Mouse (Mus musculus): ENCODE data around the gene Pidd1.

Gene Pidd1

DNA sequence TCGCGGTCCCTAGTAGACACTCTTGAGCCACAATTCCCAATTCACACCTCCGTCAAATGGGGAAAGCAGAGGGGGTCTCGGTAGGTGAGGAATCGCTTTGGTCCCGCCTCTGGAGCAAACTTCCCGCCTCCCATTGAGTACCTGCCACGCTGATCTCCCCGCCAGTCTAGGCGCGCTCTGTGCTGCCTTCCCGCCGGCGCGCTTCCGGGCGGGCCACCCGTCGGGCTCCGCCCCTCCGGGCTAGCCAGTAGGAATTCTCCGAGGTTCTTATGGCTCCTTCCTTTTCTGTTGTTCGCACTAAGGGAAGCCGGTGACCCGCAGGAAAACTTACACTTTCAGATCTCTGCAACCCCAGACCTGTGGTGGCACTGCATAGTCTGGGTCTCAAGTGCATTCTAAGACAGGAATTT lies at the start of gene Pidd1:
Gene Pidd1, minus strand, starts transcription at position 198 of the 410 bp plus-strand sequence.
- peak; percentile 69 for DNase-seq

DNA sequence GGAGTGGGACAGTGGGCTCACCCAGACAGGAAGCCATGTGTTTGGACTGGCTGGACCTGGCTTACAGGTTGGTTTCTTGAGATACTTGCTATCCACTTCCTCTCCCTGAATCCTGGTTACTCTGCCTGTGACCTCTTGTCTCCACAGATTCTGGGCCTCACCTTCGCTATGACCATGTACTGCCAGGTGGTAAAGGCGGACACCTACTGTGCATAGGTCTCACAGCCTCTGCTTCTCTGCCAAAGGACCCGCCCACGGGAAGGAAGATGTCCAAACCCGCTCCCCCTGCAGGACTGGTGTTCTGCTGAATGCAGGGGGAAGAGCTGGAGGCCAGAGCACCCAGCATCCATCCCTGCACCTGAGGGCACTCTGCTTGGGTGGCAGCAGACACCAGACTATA lies 48.9 kb upstream of the Pidd1 start:
- DNase-seq = no peak

DNA sequence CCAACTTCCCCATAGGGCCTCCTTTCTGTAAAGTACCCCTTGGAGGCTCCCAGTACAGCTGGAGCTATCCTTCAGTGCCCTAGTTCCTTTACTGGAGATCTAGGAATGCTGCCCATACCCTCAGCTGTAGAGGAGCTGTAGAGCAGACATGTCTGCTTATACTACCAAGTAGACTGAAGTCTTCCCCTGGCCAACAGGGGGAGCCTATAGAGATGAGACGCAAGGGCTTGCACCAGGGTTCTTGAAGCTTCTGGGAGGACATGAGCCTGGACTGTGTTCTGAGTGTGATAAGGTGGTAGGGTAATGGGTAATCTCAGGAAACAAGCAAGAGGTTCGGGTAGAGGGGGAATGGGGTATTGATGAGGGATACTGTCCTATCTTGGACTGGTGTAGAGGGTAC lies 47.3 kb upstream of the Pidd1 start:
- DNase-seq = no peak

DNA sequence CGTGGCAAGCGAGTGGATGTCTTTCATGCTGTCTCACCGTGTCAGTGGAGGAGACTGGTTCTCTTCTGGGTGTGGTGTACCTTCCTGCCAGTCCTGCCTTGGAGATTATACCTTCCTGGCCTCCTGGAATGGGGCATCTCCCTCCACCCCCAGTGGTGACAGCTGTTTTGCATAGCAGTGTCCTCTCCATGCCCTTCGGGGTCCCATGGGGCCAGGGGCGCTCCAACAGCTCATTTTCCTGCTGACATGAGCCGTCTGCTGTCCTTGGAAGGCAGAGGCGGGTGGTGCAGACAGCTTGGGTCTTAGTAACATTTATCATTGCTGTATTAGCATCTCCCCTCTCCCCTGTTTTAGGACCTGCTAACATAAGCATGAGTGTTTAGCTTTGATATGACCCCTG lies 43.3 kb upstream of the Pidd1 start:
- DNase-seq = no peak

DNA sequence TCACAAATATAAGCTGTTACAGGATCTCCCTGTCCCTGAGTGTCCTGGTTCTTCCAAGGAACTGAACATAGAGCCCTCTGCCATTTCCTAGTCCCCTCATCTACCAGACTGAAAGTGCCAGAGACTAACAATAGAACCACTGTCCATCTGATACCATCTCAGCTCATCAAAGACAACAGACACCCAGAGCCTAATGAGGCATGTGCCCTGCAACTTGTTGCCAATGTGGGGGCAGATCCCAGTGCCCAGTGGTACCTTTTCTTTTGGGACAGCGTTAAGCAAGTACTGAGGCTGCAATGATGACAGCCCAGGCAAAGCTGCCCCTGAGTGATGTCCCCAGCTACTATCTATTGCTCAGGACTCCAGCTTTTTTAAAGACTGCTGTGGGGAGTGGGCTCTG lies 42.4 kb upstream of the Pidd1 start:
- DNase-seq = no peak

DNA sequence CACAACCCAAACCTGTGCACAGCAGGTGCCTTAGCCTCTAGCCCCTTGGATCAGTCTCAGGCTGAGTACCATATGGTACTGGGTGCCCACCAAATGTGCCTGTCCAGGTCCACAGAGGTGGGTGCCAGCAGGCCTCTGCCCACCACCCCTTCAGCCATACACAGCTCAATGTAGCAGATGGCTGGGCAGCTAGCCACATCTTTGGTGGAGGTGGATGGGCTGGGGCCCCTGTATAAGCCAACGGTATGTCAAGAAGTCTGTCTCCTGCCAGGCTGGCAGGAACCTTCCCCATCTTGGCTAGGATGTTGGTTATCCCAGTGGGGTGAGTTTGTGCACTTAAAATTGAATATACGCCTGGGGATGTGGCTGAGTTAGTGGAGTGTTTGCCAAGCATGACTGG lies 41.8 kb upstream of the Pidd1 start:
- DNase-seq = no peak

DNA sequence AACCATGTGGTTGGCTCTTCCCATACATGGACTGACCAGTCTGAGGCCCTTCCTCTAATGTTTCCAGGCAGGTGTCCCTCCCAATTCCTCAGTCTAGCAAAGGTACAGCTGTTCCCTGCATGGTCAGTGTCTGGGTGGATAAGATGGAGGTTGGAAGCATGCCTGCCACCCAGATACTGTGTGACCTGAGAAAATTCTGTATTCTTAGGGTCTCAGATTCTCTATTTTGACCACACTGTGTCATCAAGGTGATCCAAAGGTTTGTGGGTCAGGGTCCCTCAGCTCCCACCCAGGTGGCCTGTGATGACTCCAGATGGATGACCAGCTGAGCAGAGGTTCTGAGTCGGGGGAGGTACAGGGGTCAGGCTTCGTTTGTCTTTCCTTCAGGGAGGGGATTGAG lies 41.4 kb upstream of the Pidd1 start:
- DNase-seq = no peak

DNA sequence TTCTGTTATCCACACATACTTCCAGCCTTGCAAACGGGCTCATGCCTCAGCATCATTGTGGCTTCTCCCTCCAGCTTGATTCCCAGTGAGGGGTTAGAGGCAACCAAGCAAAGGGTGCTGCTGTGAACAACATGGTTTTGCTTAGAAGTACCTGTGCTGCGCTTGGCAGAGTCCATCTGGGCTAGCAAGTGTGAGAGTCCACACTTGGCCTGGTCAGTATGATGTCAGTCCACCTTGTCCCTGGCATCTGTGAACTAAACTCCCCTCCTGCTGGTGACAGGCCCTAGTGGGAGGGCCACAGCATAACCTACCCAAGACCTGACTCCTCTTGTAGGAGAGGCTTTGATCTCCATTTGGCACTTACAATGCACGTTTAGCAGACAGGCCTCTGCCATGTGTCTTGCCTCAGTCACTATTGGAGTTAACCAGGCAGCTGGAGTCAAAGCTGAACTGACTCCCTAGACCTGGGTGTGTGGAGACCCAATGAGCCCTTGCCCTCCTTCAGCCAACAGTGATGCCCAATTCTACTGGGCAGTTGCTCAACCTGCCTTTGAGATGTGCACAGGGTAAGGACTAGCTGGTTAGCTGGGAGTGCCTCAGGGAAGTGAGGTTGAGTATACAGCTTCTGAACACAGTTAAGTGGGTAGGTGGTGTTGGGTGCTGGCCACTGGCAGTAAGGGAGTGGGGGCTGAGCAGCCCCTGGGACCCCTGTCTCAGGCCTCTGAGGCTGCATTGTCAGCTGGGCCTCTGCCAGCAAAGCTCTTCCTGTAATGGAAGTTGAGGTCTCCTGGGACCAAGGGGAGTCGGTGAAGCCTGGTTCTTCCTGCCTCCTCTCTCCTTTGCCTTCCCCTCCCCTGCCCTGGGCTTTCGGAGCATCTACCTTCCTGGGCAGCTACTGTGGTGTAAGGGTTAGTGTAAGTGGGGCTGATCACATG lies 40.6 kb upstream of the Pidd1 start:
- DNase-seq = no peak

DNA sequence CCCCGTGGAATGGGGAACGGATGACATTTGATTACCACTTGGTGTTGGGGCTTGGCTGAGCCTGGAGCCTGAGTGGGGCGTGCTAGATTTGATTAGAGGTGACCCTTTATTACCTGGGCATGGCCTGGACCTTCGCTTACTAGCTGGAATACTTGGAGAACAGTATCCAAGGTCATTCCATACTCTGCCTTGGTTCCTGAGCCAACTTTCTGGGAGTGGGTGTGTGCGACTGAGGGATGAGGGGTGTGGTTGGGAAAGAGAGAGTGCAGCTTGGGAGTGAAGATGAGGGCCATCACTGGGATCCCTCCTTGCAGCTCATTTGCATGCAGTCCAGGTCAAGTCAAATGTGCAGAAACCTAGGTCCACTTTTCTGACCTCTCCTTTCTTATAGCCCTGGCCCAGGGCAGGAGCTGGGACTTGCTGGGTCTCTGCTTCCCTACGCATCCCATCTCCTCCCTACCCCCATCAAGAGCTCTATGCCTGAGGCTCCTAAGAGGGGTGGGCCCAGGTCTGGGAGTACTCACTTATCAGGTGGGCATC lies 39.4 kb upstream of the Pidd1 start:
- no peak for DNase-seq

DNA sequence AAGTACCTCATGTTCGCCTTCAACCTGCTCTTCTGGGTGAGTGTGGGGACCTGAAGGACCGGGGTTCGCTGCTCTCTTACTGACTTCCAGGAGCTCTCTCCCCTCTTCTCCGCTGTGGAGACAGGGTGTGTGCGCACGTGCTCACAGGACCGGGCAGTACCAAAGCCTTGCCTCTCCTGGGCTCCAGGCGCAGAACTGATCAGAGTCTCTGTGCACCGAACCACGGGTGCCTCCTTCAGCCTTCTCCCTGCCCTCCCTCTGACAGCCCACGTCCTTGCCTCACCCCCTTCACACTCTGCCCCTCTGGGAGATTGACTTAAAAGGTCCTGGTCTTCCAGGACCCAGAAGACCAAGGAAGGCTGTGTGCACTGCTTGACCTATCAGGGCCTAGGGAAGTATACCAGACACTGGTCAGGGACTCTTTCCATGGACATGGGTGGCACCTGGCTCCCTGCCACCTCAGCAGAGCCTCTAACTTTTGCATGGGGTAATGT lies 38.8 kb upstream of the Pidd1 start:
- DNase-seq = no peak

DNA sequence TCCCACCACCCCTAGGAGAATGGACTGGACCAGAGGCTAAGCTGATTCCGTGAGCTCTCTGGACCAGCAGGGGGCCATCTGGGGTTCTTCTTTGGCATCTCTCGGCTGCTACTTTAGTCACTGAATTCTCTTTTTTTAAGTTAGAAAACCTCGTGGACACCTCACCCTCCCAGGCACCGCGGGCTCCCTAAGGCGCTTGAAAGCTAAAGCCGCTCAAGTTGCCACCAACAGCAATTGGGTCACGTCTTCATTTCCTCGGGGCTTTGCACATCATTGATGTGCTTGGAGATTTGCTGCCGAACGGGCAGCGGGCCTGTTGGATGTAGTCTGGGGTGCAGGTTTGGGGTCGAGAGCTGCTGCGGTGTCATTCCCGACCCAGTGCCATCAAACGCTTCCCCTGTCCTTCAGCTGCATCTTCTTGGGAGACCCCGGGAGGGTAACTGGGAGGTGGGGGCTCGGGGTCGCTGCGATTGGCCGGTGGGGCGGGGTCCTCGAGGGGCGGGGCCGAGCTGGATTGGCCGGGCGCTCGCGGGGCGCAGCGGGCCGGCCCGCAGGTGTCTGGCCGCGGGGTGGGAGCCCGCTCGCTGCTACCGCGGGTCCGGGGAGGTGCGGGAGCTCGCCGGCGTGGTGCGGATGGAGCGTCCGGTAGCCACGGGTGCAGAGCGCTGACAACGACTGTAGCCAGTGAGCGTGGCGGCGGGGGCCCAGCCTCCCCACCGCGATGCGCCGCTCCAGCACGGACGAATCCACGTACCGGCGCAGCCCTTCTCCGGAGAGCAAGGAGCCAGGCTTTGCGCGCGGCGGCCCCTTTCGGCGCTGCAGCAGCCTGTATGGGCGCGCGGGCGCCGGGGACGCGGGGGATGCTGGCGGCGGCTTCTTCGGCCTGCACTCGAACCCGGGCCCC lies 37.9 kb upstream of the Pidd1 start:
- peak; percentile 58 for DNase-seq

DNA sequence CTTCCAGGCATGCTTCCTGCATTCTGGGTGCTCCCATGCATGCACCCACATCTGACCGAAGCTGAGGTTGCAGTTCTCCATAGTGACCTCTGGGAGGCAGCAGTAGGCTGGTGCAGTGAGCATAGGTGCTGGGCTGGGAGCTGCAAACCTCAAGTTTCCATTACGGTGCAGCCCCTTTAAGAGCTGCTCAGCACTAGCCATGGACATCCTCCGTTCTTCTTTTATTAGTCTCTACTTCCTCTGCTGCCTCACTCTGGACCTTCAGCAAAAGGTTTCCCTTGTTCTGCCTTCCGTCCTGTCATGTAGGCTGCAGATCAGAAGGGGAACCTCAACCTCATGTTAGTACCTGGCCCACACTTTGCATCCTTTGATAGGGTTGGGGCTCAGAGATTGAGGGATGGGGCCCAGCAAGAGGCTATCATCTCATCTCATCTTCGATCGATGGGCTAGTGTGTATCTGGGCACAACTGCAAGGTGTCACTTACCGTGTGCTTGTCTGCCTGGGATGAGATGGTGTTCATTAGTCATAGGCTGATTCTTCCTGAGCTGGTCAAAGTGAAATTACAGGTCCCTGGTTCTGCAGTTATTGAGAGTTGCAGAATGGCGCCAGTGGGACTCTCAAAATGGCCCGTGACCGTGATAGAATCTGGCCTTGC lies 37.1 kb upstream of the Pidd1 start:
- DNase-seq = peak; percentile 75

DNA sequence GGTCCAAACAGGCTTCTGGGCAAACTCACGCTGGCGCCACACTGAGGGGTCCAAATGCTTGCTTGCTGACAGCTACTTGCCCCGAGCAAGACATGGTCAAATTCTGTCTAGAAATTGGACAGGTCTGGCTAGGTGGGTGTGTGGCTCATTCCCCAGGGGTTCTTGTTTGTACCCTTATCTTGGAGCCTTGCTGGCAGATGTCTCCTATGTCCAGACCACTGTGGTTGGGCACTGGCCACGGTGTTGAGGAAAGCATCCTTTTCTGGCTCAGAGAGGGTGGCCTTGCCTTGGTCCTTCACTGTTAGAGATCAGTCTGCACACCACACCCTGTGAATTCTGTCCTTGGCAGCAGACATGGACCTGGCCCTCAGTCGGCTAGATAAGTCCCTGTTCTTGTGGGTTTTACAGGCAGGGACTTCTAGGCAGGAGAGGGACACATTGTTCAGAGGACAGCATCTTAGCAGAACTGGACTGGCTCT lies 34.5 kb upstream of the Pidd1 start:
- no peak for DNase-seq

DNA sequence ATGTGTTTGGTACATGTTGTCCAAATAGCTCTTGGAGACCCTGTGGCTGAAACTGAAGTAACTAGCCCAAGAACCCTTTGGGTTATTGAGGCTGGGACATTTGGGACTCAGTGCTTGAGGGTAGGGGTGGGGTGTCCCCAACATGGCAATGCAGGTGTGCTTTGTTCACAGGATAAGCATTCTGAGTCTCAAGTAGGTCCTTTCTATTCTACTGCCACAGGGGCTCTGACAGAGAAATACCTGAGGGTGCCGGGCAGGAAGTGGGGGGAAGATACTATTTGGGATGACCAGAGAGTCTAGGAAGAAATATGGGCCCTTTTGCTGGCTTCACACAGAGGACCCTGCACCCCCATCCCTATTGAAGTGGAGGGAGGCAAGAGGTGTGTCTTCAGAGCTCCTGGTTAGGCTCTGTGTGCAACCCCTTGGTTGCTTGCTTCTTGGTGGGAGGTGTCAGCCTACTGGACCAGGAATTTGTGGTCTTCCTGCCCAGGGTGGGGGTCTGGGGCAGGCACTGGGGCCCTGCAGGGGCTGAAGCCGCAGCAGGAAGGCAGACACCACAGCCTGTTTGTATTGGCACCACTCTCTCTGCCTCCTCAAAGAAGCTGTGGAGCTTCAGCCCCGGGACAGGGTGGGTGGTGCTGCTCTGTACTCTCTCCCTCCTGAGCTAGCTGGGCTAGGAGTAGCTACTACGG lies 33.9 kb upstream of the Pidd1 start:
- no peak for DNase-seq

DNA sequence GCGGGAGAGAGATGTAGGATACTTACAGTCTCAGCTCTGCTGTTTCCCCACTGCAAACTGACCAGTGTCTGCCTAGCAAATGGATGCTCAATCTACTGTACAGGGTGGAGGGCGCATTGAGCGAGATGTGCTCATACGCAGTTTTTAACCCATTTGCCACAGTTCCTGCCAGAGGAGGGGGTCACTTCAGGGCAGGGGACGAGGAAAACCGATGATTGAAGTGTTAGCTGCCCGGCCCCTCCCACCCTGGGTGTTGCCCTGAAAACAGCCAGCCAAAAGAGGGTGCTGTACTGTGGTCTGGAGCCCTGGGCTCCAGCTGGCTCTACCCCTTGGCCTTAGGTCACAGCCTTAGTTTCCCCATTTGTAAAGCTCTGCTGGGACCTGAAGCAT lies 33.2 kb upstream of the Pidd1 start:
- DNase-seq = no peak

DNA sequence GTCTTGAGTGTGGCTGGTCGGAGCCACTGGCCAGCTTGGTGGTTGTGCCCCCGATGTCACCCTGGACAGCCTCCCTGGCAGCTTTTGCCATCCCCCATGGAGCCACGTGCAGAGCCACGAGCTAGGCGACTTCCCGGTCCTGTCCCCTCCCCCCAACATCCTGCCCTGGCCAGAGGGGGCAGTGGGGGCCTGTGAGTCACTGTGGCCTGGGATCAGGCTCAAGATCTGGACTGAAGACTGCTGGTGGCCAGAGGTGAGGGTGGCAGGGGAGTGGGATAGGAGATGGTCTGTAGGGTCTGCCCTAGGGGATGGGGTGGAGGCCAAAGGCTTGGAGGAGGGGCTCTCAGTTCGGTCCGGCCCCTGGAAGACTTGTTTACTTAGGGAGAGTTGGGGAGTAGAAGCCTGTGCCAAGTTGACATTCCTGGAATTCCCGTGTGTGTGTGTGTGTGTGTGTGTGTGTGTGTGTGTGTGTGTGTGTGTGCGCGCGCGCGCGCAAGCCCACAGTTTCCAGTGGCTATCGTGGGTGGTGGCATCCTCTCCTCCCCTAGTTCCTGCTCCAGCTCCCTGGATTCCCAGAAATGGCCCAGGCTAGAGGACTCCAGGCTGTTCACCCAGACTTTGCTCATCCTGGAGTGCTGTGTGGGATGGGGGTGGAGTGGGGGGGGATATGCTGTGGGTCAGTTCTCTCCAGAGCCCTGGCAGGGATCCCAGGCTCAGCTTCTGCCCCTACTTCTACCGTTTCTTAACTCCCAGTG lies 32.6 kb upstream of the Pidd1 start:
- DNase-seq = peak; percentile 86

DNA sequence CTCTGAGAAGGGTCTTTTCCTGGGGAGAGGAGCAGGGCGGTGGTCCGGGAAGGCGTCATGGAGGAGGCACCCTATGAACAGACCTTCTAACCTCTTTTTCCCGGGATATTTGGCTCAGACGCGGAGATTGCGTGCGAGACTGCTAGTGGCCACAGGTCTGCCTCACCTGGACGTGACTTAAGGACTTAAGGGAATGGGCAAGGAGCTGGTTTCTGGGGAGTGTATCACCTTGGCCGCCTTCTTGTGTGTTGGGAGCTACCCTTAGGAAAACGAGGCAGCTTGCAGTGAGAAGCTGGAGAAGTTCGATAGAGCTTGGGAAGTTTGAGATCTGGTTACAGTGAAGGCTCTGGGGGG lies 32.0 kb upstream of the Pidd1 start:
- DNase-seq = no peak

DNA sequence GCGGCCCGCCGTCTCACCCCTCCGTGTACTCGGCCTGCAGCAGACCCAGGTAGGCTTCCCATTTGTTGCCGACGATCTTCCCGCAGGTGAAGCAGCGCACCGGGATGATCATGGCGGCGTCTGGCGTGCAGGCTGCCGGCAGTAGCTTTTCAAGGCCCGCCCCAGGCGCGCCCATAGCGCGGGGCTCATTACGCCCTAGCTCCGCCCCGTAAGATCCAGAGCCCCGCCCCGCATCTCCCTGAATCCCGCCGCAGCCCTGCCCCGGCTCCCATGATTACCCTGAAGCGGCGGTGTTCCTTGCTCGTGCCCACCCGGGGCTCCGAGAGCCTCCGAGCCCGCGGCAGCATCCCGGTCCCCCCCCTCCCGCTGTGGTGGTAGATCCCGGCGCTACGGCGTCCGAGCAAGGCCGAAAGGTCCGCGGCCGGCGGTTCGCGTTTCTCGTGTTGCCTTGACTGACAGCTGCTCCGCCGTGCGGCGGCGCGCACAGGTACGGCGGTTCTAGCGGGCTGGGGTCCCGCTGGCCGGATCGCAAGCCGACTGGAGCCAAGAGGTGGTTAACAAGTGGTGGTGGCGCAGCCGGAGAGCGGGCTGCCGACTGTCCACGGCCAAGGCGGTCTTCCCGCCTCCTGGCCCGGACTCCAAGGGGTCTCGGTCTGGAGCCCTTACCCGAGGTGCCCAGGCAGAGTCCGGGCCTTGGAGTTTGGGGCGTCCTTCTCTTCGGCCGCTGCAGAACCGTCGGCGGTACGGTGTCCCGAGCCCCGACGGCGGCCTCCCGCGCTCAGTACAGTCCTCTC lies 31.4 kb upstream of the Pidd1 start, which contains the start of the genes Polr2l and Tspan4:
Gene Polr2l, minus strand, starts transcription at position 122 of the 794 bp plus-strand sequence.
Gene Tspan4, plus strand, starts transcription at position 230 of the 794 bp plus-strand sequence.
- peak; percentile 83 for DNase-seq

DNA sequence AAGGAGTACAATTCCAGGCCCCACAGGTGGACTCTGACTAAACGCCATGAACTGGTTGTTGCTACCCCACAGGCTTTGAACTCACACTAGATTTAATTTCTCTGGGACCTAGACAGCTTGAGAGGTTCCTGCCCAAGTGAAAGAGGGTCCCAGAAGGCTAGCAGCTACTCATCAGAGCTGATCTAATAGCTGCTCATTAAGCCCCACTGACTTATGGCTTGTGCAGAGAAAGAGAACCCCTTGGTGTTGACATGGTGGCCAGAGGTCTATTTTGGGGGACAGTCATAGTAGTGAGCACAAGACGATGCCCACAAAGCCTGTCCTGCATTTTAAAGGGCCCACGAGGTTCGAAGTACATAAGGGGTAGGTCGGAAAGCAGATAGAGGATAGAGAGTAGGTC lies 30.3 kb upstream of the Pidd1 start:
- no peak for DNase-seq

DNA sequence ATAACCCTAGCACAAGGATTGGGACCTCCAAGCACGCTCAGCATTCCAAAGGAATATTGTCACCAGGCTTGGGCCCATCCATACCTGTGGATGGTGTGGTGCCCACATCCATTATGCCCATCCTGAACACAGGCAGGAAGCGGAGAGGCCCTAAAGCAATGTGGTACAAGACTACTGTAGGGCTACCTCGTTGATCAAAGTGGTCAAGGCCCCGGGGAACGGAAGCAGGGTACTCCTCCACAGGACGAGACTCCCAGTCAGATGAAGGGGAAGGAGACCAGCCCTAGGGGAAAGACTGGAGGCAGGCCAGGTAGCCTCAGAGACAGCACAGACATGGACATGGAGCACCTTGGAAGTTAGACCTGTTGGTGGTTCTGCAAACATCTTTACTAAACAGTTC lies 28.9 kb upstream of the Pidd1 start:
- no peak for DNase-seq

All from lung, postnatal 14 days (tissue).